In genomic region chr6:39376775-39377174, GRCm38 (mm10) we compare ENCODE assay signal across 9 mouse cellular contexts. TPM values are rescaled to one million over a fixed set of nuclear protein-coding genes. Genes with fewer than 3 reads are reported as not detected.
DNase-seq lines count a peak whose midpoint lies in the region; ATAC-seq and TF ChIP-seq lines count a peak whose summit lies in the region.
"Had no signal": no experiment of that assay in that cellular context is flagged by ENCODE, and none has a peak within 500 bp of the region (broad histone marks: within the 10 kb centered on the region; RNA-seq: fewer than 3 reads in every experiment).

No protein-coding gene starts in this region.

- no peak for TF ChIP-seq POLR2A in liver, adult 2 months (IDR thresholded peaks at IDR 0.05; ENCODE audit: extremely low read depth, insufficient read depth, low read length)

- H3K27ac ChIP-seq in liver, adult 2 months (replicated peaks; ENCODE audit: insufficient read depth, low read depth, low read length): no peak overlapping the region
- no peak overlapping the region for H3K27ac ChIP-seq in embryonic facial prominence, embryonic 13.5 days
- no peak overlapping the region for H3K27ac ChIP-seq in intestine, embryonic 15.5 days
- no peak overlapping the region for H3K27ac ChIP-seq in neural tube, embryonic 12.5 days

- H3K79me2 ChIP-seq in liver, adult 2 months (ENCODE audit: control insufficient read depth, insufficient read depth, low read length): peaks cover 7% of the 10 kb centered on the region; the same call in 1 of the 2 replicates

- 8% methylated on average over 9 of the region's 9 CpGs for WGBS in liver, adult 2 months
- 16% methylated on average over 9 of the region's 9 CpGs for WGBS in embryonic facial prominence, embryonic 13.5 days
- 11% methylated on average over 9 of the region's 9 CpGs for WGBS in intestine, embryonic 15.5 days
- 24% methylated on average over 9 of the region's 9 CpGs for WGBS in neural tube, embryonic 12.5 days

- H3K9me3 ChIP-seq in embryonic facial prominence, embryonic 13.5 days: no peaks in the 10 kb centered on the region
- no peaks in the 10 kb centered on the region; the same call in 1 of the 2 replicates for H3K9me3 ChIP-seq in intestine, embryonic 15.5 days
- H3K9me3 ChIP-seq in neural tube, embryonic 12.5 days: 0 out of 2 replicates have a peak, but pooled peaks cover 5% of the 10 kb centered on the region

- H3K4me3 ChIP-seq in liver, adult 2 months (ENCODE audit: insufficient read depth, low read depth, low read length): peak overlapping the region; percentile 65
- H3K4me3 ChIP-seq in embryonic facial prominence, embryonic 13.5 days: peak overlapping the region; percentile 92
- peak overlapping the region; percentile 87 for H3K4me3 ChIP-seq in intestine, embryonic 15.5 days (replicated peaks)
- peak overlapping the region; percentile 86 for H3K4me3 ChIP-seq in neural tube, embryonic 12.5 days

- no peak for DNase-seq in liver, adult 2 months (ENCODE audit: extremely low read depth, low read depth, low spot score)
- DNase-seq in liver: no peak
- DNase-seq in natural killer cell, adult 2 months (ENCODE audit: low spot score in 2 of 2): no peak
- DNase-seq in thymus, postnatal 0 days (ENCODE audit: low spot score): no peak
- DNase-seq in right cerebral cortex, postnatal 10 days (ENCODE audit: low spot score in 2 of 2): no peak

- TF ChIP-seq CTCF in liver, adult 2 months (IDR thresholded peaks at IDR 0.05; ENCODE audit: low read depth, low read length): no peak

- H3K27me3 ChIP-seq in liver, adult 2 months (ENCODE audit: control insufficient read depth, insufficient read depth, low read length): no peaks in the 10 kb centered on the region
- H3K27me3 ChIP-seq in embryonic facial prominence, embryonic 13.5 days: peaks cover 16% of the 10 kb centered on the region
- no peaks in the 10 kb centered on the region for H3K27me3 ChIP-seq in intestine, embryonic 15.5 days (replicated peaks)
- H3K27me3 ChIP-seq in neural tube, embryonic 12.5 days (replicated peaks): peaks cover 5% of the 10 kb centered on the region; the same call in 1 of the 2 replicates

- H3K4me1 ChIP-seq in liver, adult 2 months (ENCODE audit: control insufficient read depth, insufficient read depth, low read length): peaks cover 15% of the 10 kb centered on the region
- peaks cover 34% of the 10 kb centered on the region for H3K4me1 ChIP-seq in embryonic facial prominence, embryonic 13.5 days
- peaks cover 12% of the 10 kb centered on the region for H3K4me1 ChIP-seq in intestine, embryonic 15.5 days (replicated peaks)
- H3K4me1 ChIP-seq in neural tube, embryonic 12.5 days: peaks cover 32% of the 10 kb centered on the region

- H3K4me2 ChIP-seq in embryonic facial prominence, embryonic 13.5 days: peak overlapping the region; percentile 68
- peak overlapping the region; percentile 77 for H3K4me2 ChIP-seq in intestine, embryonic 15.5 days (replicated peaks)
- H3K4me2 ChIP-seq in neural tube, embryonic 12.5 days (replicated peaks): peak overlapping the region; percentile 80

- peak overlapping the region; percentile 96 for H3K9ac ChIP-seq in liver, adult 2 months (ENCODE audit: low read depth, low read length)
- H3K9ac ChIP-seq in embryonic facial prominence, embryonic 13.5 days: peak overlapping the region; percentile 87
- peak overlapping the region; percentile 82 for H3K9ac ChIP-seq in intestine, embryonic 15.5 days
- peak overlapping the region; percentile 88 for H3K9ac ChIP-seq in neural tube, embryonic 12.5 days

- ATAC-seq in embryonic facial prominence, embryonic 13.5 days (ENCODE audit: insufficient number of reproducible peaks, insufficient read depth, low FRiP score, low TSS enrichment, low read depth): no peak
- ATAC-seq in intestine, embryonic 15.5 days: no peak
- no peak for ATAC-seq in neural tube, embryonic 12.5 days (ENCODE audit: low FRiP score, low read depth)

- H3K36me3 ChIP-seq in liver, adult 2 months (ENCODE audit: control insufficient read depth, insufficient read depth, low read length): no peaks in the 10 kb centered on the region
- peaks cover 12% of the 10 kb centered on the region for H3K36me3 ChIP-seq in embryonic facial prominence, embryonic 13.5 days
- 0 out of 2 replicates have a peak, but pooled peaks cover 3% of the 10 kb centered on the region for H3K36me3 ChIP-seq in intestine, embryonic 15.5 days
- peaks cover 9% of the 10 kb centered on the region for H3K36me3 ChIP-seq in neural tube, embryonic 12.5 days

RNA-seq across cellular contexts. Expression of gene Slc37a3, which starts 0.7 kb away (rescaled TPM):
- 13.7 and 14.6 TPM in 2 replicates for total RNA-seq in liver, adult 2 months (2014; rRNA removed)
- polyA plus RNA-seq in liver, adult 2 months (2012; rRNA removed): 11.5 and 13.6 TPM in 2 replicates
- 51.3 and 59.1 TPM in 2 replicates for polyA plus RNA-seq in embryonic facial prominence, embryonic 13.5 days (2015; fragmentation: Nextera tagmentation; extraction: Ambion mirVana)
- polyA plus RNA-seq in intestine, embryonic 15.5 days (2015; fragmentation: Nextera tagmentation; extraction: Ambion mirVana): 35.6 and 38.2 TPM in 2 replicates
- polyA plus RNA-seq in neural tube, embryonic 12.5 days (2016; fragmentation: Nextera tagmentation; extraction: Ambion mirVana): 57.1 and 63.6 TPM in 2 replicates
- 26.4 and 32.1 TPM in 2 replicates for polyA plus RNA-seq in thymus, postnatal 0 days (2015; fragmentation: Nextera tagmentation; extraction: Ambion mirVana)

RNA-seq across cellular contexts. Expression of gene Rab19, which starts 4.2 kb away (rescaled TPM):
- 0.46 and 0.47 TPM in 2 replicates for total RNA-seq in liver, adult 2 months (2014; rRNA removed)
- polyA plus RNA-seq in liver, adult 2 months (2012; rRNA removed): 0.12 and 0.31 TPM in 2 replicates
- 0.61 and 0.77 TPM in 2 replicates for polyA plus RNA-seq in embryonic facial prominence, embryonic 13.5 days (2015; fragmentation: Nextera tagmentation; extraction: Ambion mirVana)
- 6.1 and 8.1 TPM in 2 replicates for polyA plus RNA-seq in intestine, embryonic 15.5 days (2015; fragmentation: Nextera tagmentation; extraction: Ambion mirVana)
- 0.32 and 0.33 TPM in 2 replicates for polyA plus RNA-seq in neural tube, embryonic 12.5 days (2016; fragmentation: Nextera tagmentation; extraction: Ambion mirVana)
- 22.3 and 24.9 TPM in 2 replicates for polyA plus RNA-seq in thymus, postnatal 0 days (2015; fragmentation: Nextera tagmentation; extraction: Ambion mirVana)
- total RNA-seq: left cerebral cortex, postnatal 4 days had no signal

RNA-seq across cellular contexts. Expression of gene Mkrn1, which starts 43.5 kb away (rescaled TPM):
- total RNA-seq in liver, adult 2 months (2014; rRNA removed): 23.1 and 24.2 TPM in 2 replicates
- polyA plus RNA-seq in liver, adult 2 months (2012; rRNA removed): 12.8 and 14.0 TPM in 2 replicates
- polyA plus RNA-seq in embryonic facial prominence, embryonic 13.5 days (2015; fragmentation: Nextera tagmentation; extraction: Ambion mirVana): 51.6 and 61.0 TPM in 2 replicates
- polyA plus RNA-seq in intestine, embryonic 15.5 days (2015; fragmentation: Nextera tagmentation; extraction: Ambion mirVana): 59.3 and 64.8 TPM in 2 replicates
- polyA plus RNA-seq in neural tube, embryonic 12.5 days (2016; fragmentation: Nextera tagmentation; extraction: Ambion mirVana): 204 and 209 TPM in 2 replicates
- 80.3 and 91.5 TPM in 2 replicates for polyA plus RNA-seq in thymus, postnatal 0 days (2015; fragmentation: Nextera tagmentation; extraction: Ambion mirVana)
